Mouse (Mus musculus) MEL (cell line): ENCODE results near the gene Col23a1.
A peak's percentile ranks its signal among the peaks of the same experiment; 100 is the strongest.

Source experiments
- CHD2 ChIP-seq: IDR thresholded peaks from 2 replicates; pipeline ENCODE4 v1.6.1; 2011; ENCODE audit warnings: low read length, improper control_type of control experiment
- CTCF ChIP-seq, 3 experiments: IDR thresholded peaks in 2 of 3; conservative IDR thresholded peaks in 1 of 3; 2 replicates each; pipeline ENCODE4 v1.5.1; 2011 to 2012; ENCODE audit warnings: low read length in 3 of 3, low read depth in 2 of 3, mild to moderate bottlenecking in 2 of 3, improper control_type of control experiment in 1 of 3, inconsistent platforms in 1 of 3, mixed read lengths in 1 of 3, moderate library complexity in 1 of 3; ENCODE audit not compliant: control insufficient read depth in 1 of 3, insufficient read depth in 1 of 3, poor library complexity in 1 of 3, severe bottlenecking in 1 of 3
- EP300 ChIP-seq, 2 experiments: IDR thresholded peaks; 2 replicates each; pipeline ENCODE4 v1.6.1; 2011; ENCODE audit warnings: improper control_type of control experiment in 2 of 2, low read length in 2 of 2, low read depth in 1 of 2, mild to moderate bottlenecking in 1 of 2
- ETS1 ChIP-seq: IDR thresholded peaks from 2 replicates; pipeline ENCODE4 v1.6.1; 2012; ENCODE audit warnings: low read depth, mild to moderate bottlenecking, inconsistent platforms, low read length, improper control_type of control experiment, moderate library complexity
- GATA1 ChIP-seq: IDR thresholded peaks from 2 replicates; pipeline ENCODE4 v1.6.1; 2011; ENCODE audit warnings: low read depth, low read length, improper control_type of control experiment
- MAFK ChIP-seq: IDR thresholded peaks from 2 replicates; pipeline ENCODE4 v1.6.1; 2011; ENCODE audit warnings: low read depth, mild to moderate bottlenecking, low read length, improper control_type of control experiment, borderline replicate concordance
- MAX ChIP-seq: IDR thresholded peaks from 2 replicates; pipeline ENCODE4 v1.6.1; 2011; ENCODE audit warnings: low read length, improper control_type of control experiment
- MXI1 ChIP-seq: IDR thresholded peaks from 2 replicates; pipeline ENCODE4 v1.6.1; 2011; ENCODE audit warnings: mild to moderate bottlenecking, low read depth, low read length, improper control_type of control experiment
- MYC ChIP-seq: IDR thresholded peaks from 2 replicates; pipeline ENCODE4 v1.6.1; 2011; ENCODE audit warnings: low read depth, mild to moderate bottlenecking, low read length, improper control_type of control experiment, moderate library complexity
- NRF1 ChIP-seq: IDR thresholded peaks from 2 replicates; pipeline ENCODE4 v1.6.1; 2014; ENCODE audit warnings: low read depth, mild to moderate bottlenecking, inconsistent platforms, low read length, improper control_type of control experiment, moderate library complexity; ENCODE audit not compliant: poor library complexity, insufficient read depth, severe bottlenecking
- POLR2A ChIP-seq, 2 experiments: IDR thresholded peaks; 2 replicates each; pipeline ENCODE4 v1.6.1; 2011 to 2012; ENCODE audit warnings: low read length in 2 of 2, mild to moderate bottlenecking in 2 of 2, control low read depth in 1 of 2, improper control_type of control experiment in 1 of 2, low read depth in 1 of 2, moderate library complexity in 1 of 2; ENCODE audit not compliant: control insufficient read depth in 1 of 2, insufficient read depth in 1 of 2, poor library complexity in 1 of 2
- RCOR1 ChIP-seq: IDR thresholded peaks from 2 replicates; pipeline ENCODE4 v1.6.1; 2012; ENCODE audit warnings: low read depth, mild to moderate bottlenecking, inconsistent platforms, low read length, improper control_type of control experiment
- ZNF384 ChIP-seq: IDR thresholded peaks from 2 replicates; pipeline ENCODE4 v1.6.1; 2012; ENCODE audit warnings: low read depth, mild to moderate bottlenecking, inconsistent platforms, low read length, improper control_type of control experiment

- TF ChIP-seq CTCF (IDR thresholded peaks at IDR 0.05 in 2 of 3, conservative IDR thresholded peaks at IDR 0.05 in 1 of 3; ENCODE audit: control insufficient read depth in 1 of 3, insufficient read depth in 1 of 3, low read depth in 2 of 3, low read length in 3 of 3, poor library complexity in 1 of 3, severe bottlenecking in 1 of 3) (no peak), MAFK (no peak), ETS1 (peak; percentile 42; the same call in 1 of the 2 replicates), EP300 (IDR thresholded peaks at IDR 0.05; ENCODE audit: low read depth in 1 of 2, low read length in 2 of 2) (no peak), MYC (peak; percentile 99), GATA1 (0 out of 2 replicates have a peak, but pooled peaks have one; percentile 6), MAX (peak; percentile 96), NRF1 (0 out of 2 replicates have a peak, but pooled peaks have one; percentile 20), POLR2A (IDR thresholded peaks at IDR 0.05; ENCODE audit: control insufficient read depth in 1 of 2, insufficient read depth in 1 of 2, low read depth in 1 of 2, low read length in 2 of 2, poor library complexity in 1 of 2) (peak; percentile 69 to 98), RCOR1 (0 out of 2 replicates have a peak, but pooled peaks have one; percentile 31), CHD2 (peak; percentile 84), MXI1 (peak; percentile 100), ZNF384 (no peak)
These were observed 329.8 kb downstream of the Col23a1 start, which contains the start of gene Nhp2 for GRCm38 (mm10) chr11:51619409-51620060.
